Mouse (Mus musculus): ENCODE data around the gene Gm19426.

Gene Gm19426

GRCm38 (mm10) chr2:84743561-84743960, at the start of gene Gm19426:
Gene Gm19426 (minus strand): TSS chr2:84743655.
- peak; percentile 98 for DNase-seq

DNA sequence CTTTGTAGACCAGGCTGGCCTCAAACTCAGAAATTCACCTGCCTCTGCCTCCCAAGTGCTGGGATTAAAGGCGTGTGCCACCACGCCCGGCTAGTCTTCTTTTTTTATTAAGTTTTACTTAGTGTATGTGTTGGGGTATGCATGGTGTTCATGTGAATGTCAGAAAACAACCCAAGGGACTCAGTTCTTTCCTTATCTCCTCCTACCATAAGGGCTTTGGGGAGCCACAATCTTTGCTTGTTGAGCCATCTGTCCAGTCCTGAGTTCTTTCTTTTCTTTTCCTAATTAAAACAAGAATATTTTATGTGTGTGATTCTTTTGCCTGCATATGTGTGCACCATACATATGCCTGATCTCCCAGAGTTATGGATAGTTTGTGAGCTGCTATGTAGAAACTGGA, 49.7 kb upstream of the Gm19426 start:
- DNase-seq, result no peak

DNA sequence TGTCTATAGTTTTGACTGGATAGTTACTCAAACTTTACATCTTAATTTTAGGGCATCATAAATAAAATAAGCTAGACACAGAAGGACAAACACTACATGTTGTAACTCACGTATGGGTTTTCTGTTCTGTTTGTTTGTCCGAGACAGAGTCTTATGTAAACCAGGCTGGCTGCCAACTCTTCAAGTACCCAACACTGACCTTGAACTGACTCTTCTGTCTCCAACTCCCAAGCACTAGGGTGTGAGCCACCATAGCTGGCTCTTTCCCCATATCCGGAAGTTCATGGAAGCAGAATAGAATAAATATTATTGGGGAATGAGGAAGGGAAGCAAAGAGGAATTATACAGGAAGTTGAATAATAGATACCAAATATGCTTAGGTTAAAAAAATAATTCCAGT, 49.1 kb upstream of the Gm19426 start:
- DNase-seq, result no peak

DNA sequence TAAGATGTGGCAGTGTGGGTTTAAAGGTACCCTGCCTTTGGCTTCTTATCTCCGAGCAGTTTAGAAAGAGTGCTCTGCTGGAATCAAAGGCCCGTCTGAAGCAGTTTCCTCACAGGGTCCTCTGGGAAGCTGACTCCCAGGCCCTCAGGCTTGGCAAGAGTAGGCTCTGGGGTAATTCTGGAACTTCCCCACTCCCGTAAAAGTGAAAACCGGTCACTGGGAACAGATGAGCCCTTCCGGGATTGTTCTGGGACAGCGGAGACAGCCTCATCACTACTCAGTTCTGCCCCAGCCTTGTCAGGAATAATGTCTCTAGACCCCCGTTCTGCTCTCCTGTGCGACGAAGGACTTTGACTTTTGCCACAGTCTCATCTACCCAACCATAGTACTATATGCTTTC, 47.0 kb upstream of the Gm19426 start:
- no peak for DNase-seq

DNA sequence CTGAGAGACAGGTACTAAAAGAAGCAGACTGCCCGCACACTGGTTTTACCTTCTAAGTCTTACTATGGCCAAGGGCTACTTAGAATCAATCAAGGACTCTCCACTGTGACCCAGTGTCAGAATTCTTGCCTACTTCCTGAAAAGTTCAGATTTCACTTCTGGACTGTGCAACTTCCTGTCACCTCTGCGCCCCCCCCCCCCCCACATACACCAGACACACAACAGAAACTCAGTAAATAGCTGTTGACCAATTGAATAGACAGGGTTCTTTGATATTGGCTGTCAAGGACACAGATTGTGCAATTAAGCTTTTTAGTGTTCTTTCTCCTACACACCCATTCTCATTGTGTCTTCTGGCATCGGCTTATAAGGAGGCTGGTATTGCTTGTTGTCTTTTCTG, 44.9 kb upstream of the Gm19426 start:
- DNase-seq, result no peak

DNA sequence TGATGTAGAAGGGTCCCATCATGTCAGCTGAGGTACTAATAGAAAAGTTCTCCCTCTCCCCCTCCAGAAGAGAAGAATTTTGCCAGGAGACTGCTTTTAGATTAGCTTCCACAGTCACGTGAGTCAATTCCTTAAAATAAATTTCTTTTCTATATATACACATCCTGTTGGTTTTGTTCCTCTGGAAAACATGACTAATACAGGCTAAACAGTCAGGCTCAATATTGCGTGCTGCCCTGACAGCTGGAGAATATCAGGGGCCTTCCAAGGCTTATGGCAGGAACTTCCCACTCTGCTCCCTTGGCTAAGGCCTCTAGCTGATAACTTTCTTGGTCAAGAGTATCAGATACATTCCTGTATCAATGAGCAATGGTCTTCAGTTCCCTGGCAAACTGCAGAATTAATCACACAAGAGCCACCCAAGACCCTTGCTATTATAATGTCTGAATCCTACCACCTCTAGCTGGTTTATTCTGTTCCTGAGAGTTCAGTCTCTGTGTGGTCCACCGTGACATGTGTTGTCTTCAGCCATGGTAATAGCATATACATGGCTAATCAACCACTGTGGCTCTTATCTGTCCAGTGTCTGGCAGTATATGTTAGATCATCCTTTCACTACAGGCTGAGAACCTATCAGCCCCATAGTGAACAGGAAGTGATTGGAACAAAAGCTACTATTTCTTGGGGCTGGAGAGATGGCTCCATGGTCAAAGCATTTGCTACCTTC, 40.5 kb upstream of the Gm19426 start:
- DNase-seq, result no peak

DNA sequence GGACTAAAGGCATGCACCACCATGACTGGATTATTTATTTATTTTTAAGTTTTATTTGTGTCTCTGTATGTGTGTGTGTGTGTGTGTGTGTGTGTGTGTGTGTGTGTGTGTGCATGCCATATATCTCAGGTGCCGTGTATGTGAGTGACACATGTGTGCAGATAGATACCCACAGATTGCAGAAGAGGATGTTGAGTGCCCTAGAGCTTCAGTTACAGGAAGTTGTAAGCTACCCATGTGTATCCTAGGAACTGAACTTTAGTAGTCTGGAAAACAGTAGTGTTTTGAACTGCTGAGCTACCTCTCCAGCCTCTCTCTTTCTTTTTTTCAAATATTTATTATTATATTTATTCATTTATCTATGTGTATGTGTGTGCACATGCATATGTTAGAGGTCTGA, 39.9 kb upstream of the Gm19426 start:
- DNase-seq, result no peak

- DNase-seq, result peak; percentile 36
Measured at GRCm38 (mm10) chr2:84779210-84779609, 35.8 kb upstream of the Gm19426 start.

- DNase-seq, result no peak
Measured at GRCm38 (mm10) chr2:84777706-84778105, 34.3 kb upstream of the Gm19426 start.

DNA sequence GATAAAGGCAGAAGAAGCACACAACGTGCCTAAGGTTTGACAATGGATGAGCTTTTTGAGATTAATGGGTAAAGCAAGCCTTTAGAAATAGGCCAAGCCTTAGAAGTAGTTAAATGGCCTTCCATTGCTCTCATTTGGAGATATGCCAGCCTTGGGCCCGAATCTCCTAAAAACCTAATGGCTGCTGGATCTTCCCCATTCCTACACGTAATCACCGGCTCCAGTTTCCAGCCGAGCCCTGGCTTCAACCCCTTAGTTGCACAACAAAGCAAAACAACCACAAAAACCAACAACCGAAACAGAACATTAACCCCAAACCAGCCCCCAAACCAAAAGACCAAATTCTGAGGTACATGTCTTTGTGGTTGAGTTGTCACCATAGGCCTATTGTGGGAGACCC, 32.2 kb upstream of the Gm19426 start:
- DNase-seq, result no peak

- DNase-seq, result no peak
Measured at GRCm38 (mm10) chr2:84775241-84775640, 31.8 kb upstream of the Gm19426 start, which contains the start of gene Serping1. Gene Serping1 (minus strand): TSS chr2:84775444.

GRCm38 (mm10) chr2:84774751-84775150, 31.3 kb upstream of the Gm19426 start:
- DNase-seq, result peak; percentile 94

DNA sequence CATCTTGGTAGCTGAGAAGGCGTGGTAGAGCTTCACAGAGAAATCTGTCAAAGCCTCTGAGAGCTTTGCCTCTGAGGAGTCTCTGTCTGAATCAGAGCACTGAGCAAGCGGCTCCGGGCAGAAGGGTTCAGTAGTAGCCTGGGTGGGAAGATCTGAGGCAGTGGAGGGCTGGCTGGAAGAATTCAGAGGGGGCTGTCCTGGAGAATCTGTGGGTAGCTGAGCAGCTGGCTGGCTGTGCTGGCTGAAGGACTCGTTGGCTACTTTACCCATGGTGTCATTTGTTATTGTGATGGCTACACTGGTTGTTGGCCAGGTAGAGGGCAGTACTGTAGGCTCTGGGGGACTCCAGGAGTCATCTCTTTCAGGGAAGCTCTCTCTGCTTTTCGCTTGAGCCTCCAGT, 29.7 kb upstream of the Gm19426 start:
- DNase-seq, result no peak

- no peak for DNase-seq
Measured at GRCm38 (mm10) chr2:84772454-84772853, 29.0 kb upstream of the Gm19426 start.

DNA sequence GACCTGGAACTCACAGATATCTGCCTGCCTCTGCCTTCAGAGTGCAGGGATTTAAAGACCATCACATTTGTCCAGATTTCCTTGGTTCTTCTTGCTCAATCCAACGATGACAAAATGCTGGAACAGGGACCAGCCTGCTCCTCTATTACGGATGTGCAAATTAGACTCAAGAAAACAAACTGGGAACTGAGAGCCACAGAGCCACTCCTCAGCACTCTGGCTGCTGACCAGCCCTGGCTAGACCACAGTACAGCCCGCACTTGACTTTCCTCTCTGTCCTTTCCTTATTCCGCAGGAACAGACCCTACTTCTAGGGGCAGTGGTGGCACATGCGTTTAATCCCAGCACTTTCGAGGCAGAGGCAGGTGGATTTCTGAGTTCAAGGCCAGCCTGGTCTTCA, 27.0 kb upstream of the Gm19426 start:
- DNase-seq, result no peak

DNA sequence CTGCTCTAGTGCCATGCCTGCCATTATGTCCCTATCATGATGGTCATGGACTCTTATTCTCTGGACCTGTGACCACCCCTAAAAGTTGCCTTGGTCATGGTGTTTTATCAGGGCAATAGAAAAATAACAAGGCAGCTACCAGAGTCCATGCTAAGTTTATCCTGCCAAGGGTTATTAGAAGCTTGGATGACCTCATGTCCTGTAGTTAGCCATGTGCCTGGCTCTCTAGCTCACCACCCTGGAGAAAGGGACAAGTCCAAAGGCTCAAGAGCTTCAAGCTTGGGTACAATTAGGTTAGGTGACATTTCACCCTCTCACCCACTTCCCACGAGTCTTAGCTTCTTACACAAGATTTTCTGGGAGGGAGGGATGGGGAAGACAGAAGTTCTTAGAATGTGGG, 19.4 kb upstream of the Gm19426 start:
- peak; percentile 64 for DNase-seq

DNA sequence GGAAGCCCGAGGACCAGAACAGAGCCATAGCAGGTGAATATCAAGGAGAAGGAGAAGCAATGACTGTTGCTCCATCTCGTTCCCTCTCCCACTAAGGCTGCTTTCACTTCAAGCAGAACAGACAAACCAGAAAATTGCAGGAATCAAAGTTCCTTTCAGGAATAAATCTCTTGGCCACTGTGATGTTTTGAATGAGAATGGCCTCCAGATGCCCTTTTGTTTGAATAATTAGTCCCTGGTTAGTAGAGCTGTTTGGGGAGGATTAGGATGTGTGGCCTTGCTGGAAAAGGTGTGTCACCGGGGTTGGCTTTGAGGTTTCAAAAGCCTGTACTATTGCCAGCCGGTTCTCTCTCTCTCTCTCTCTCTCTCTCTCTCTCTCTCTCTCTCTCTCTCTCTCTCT, 18.8 kb upstream of the Gm19426 start:
- no peak for DNase-seq

DNA sequence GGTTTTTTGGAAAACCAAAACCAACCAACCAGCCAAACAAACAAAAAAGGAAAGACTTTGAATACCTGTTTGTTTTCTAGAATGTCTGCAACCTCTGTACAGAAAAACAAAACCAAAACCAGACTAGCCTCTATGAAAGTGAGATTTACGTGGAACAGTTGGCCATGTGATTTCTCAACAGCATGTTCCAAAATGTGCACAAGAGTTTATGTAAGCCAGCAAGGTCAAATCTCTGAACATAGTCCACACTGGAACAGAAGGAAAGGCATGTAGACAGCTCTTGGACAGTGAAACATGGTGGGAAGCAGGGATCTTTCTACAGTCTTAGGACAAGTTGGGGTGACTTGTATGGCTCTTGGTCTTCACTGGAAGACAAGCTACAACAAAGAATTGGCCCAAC, 18.4 kb upstream of the Gm19426 start:
- no peak for DNase-seq

DNA sequence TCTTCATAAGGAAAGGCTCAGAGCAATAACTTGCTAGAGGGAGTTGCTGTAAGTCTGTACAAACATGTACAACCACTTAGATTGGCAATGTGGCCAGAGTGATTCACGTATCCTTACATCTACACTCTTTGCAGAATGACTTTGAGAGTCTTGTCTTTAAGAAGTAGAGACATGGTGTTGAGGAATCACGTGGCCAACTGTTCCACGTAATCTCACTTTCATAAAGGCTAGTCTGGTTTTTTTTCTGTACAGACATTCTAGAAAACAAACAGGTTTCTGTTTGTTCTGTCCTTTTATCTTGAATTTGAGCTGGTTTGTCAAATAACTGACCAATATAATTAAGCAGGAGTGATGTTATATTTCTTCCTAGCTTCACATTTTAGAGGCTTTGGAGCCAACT, 17.9 kb upstream of the Gm19426 start:
- no peak for DNase-seq

DNA sequence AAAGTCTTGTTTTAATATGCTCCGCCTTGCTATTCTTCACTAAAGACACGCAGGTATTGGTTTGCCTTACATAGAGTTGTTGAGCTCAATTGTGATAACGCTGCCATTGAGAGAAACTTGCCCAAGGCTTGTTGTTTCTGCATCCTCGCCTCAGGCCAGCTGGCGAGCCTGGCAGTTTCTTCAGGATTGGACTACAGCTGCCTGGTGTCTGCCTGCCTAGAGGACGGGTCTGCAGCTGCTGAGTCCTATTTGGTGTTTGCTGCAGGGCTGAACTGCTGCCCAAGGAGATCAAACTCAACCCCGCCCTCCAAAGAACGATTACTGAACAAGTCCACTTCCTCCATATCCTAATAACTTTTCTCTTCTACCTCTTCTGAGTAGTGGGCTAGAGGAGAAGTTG, 17.3 kb upstream of the Gm19426 start:
- no peak for DNase-seq

GRCm38 (mm10) chr2:84758542-84759127, 15.2 kb upstream of the Gm19426 start:
- peak; percentile 83 for DNase-seq

DNA sequence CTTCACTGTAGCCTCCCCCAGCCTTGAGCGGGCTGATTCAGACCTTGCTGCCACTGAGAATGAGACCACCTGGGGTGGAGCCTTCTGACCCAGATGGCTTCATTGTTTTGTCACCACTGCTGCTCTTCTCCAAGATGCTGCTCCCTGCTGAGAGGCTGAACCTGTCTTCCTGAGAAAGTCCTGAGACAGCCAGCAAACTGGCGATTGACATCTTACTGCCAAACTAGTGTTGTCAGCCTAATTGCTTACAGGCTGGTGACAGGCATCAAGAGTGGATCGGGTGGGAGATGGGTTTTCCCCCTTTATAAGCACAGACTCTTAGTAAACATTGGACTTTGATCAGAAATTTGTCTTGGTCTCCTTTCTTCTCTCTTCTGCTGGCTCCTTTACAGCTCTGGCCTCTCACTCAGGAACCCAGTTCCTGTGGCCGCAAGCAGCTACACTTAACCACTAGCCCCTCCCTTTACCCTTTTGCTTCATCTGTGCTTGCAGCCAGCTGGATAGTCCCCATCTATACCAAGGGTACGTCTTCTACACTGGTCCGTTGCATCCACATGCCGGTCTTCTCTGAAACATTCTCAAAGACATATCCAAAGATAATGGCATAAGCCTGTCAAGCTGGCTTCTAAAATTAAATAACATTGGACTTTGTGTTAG, 13.7 kb upstream of the Gm19426 start:
- no peak for DNase-seq

DNA sequence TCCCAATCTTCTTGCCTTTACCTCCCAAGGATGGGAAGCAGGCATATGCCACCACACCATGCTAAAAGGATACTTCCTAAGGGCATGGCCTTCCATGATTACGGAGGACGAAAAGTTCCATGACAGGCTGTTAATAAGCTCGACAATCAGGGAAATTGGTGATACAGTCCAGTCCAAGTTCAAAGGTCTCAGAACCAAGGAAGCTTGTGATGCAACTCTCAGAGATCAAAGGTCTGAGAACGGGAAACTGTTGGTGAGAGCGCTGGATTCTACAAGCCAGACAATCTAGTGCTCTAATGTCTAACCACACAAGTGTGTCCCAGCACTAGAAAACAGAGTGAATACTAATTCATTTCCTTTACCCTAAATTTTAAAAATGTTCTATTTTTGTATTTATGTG, 12.8 kb upstream of the Gm19426 start:
- no peak for DNase-seq

GRCm38 (mm10) chr2:84750115-84750514, 6.7 kb upstream of the Gm19426 start:
- DNase-seq, result no peak
